Comparison of ENCODE assay signal across 12 mouse cellular contexts in the genomic region with DNA sequence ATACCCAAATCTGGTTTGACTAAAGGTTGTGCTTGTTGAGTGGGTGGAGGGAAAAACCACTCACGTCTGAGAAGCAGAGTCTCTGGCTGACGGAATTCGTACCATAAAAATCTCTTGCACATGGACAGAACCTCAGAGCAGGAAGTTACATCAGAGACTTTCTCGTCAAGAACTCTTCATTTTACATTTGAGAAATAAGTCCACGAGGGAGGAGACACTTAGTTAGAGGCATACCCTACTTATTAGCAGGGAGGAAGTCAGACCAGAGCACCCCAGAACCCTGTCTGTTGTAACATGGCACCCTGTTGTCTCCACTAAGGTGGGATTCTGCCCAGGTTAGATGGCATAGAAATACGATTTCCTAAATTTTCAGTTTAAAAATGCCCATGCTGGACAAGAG.
"Had no signal": no experiment of that assay in that cellular context is flagged by ENCODE, and none has a peak within 500 bp of the region (broad histone marks: within the 10 kb centered on the region; RNA-seq: fewer than 3 reads in every experiment).

No protein-coding gene starts in this region.

- H3K27ac ChIP-seq: limb, embryonic 13.5 days; liver, embryonic 12.5 days; midbrain, embryonic 10.5 days; neural tube, embryonic 12.5 days; stomach, postnatal 0 days had no signal

- H3K36me3 ChIP-seq: limb, embryonic 13.5 days; liver, embryonic 12.5 days; midbrain, embryonic 10.5 days; neural tube, embryonic 12.5 days had no signal

- H3K9me3 ChIP-seq: limb, embryonic 13.5 days; liver, embryonic 12.5 days; midbrain, embryonic 10.5 days; neural tube, embryonic 12.5 days had no signal

- ATAC-seq: liver, embryonic 12.5 days had no signal

- H3K4me3 ChIP-seq: limb, embryonic 13.5 days; liver, embryonic 12.5 days; midbrain, embryonic 10.5 days; neural tube, embryonic 12.5 days had no signal

- H3K9ac ChIP-seq: limb, embryonic 13.5 days; liver, embryonic 12.5 days; neural tube, embryonic 12.5 days had no signal

- H3K27me3 ChIP-seq: limb, embryonic 13.5 days; liver, embryonic 12.5 days; neural tube, embryonic 12.5 days had no signal

- DNase-seq: kidney, adult 18-20 months; kidney, postnatal 14 days; left cerebral cortex, postnatal 4 days; lung, adult 2 months; lung, postnatal 10 days; midbrain, embryonic 14.5 days; thymus, postnatal 4 days had no signal

- H3K4me1 ChIP-seq: limb, embryonic 13.5 days; liver, embryonic 12.5 days; midbrain, embryonic 10.5 days; neural tube, embryonic 12.5 days had no signal

- H3K4me2 ChIP-seq: limb, embryonic 13.5 days; liver, embryonic 12.5 days; neural tube, embryonic 12.5 days had no signal
